Mouse (Mus musculus): ENCODE results near the gene Fam83g. TPM values are rescaled to one million over a fixed set of nuclear protein-coding genes. Genes with fewer than 3 reads are reported as not detected.

The Fam83g gene
- polyA plus RNA-seq, 1 experiment from 2014 or later, result 2.1 TPM

DNA sequence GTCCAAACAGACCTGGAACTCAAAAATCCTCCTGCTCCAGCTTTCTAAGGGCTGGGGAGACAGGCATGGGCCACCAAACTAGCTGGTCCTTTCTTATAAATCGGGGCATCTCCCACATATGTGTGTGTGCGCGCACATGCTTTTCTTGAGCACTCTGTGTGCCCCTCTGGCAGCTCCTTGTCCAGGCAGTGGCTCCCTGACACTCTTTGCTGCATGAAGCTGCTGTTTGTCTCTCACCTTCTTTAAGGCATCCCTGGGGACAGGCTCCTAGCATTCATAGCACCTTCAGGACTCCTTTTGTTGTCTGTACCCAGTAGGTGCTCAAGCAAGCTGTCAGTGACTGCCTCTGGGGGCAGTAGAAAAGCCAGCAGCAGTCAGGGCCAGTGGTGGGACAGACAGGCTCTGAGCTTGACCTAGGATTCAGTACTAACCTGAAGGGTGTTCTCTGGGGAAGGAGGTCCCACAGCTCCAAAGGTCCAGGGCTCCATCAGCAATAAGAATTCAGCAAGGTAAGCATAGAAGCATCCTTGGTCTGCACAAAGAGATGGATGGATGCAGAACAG, 25.4 kb upstream of the Fam83g start:
- no peaks in the 10 kb centered on the region for H3K9me3 ChIP-seq (ENCODE audit: low read depth, low read length)
- no peak overlapping the region for H3K9ac ChIP-seq
- no peaks in the 10 kb centered on the region; the same call in 1 of the 2 replicates for H3K4me1 ChIP-seq (ENCODE audit: insufficient read depth)
- no peak overlapping the region for H3K4me3 ChIP-seq (ENCODE audit: low read depth, low read length)
- H3K27ac ChIP-seq (ENCODE audit: low read depth), result no peak overlapping the region
- H3K36me3 ChIP-seq (ENCODE audit: insufficient read depth), result no peaks in the 10 kb centered on the region
- H3K27me3 ChIP-seq (ENCODE audit: insufficient read depth, low read length), result no peaks in the 10 kb centered on the region
- WGBS, result 70% methylated on average over 3 of the region's 3 CpGs
- ATAC-seq (ENCODE audit: insufficient read depth) (no peak), DNase-seq (no peak)
- H3K4me2 ChIP-seq, result no peak overlapping the region
- no peak for TF ChIP-seq CTCF (IDR thresholded peaks at IDR 0.05; ENCODE audit: low read depth)

- no peaks in the 10 kb centered on the region; the same call in 1 of the 2 replicates for H3K4me1 ChIP-seq (ENCODE audit: insufficient read depth)
- H3K27me3 ChIP-seq (ENCODE audit: insufficient read depth, low read length), result no peaks in the 10 kb centered on the region
- no peak overlapping the region for H3K9ac ChIP-seq
- WGBS, result 65% methylated on average over 4 of the region's 4 CpGs
- no peak for ATAC-seq (ENCODE audit: insufficient read depth)
- H3K9me3 ChIP-seq (ENCODE audit: low read depth, low read length), result no peaks in the 10 kb centered on the region
- DNase-seq, result peak; percentile 15
- no peak for TF ChIP-seq CTCF (IDR thresholded peaks at IDR 0.05; ENCODE audit: low read depth)
- H3K4me2 ChIP-seq, result no peak overlapping the region
- H3K27ac ChIP-seq (ENCODE audit: low read depth), result no peak overlapping the region
- H3K36me3 ChIP-seq (ENCODE audit: insufficient read depth), result no peaks in the 10 kb centered on the region
- no peak overlapping the region for H3K4me3 ChIP-seq (ENCODE audit: low read depth, low read length)
Measured at GRCm38 (mm10) chr11:61659011-61659858, 24.7 kb upstream of the Fam83g start.

DNA sequence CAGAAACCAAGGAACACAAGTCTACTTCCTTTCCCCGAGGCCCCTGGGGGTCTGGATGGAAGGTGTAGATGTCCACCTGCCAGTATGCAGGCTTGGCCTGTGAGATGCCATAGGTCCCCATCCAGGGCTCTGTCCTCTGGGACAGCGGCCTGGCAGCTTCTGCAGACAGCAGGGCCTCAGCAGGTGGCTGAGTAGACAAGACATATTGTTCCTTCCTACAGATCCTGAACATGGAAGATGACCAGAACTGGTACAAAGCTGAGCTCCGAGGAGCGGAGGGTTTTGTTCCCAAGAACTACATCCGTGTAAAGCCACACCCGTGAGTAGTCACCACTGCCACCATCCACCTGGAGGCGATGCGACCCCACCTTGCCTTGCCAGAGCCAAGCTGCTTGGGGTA, 23.9 kb upstream of the Fam83g start:
- ATAC-seq (ENCODE audit: insufficient read depth), result no peak
- H3K9ac ChIP-seq, result no peak overlapping the region

GRCm38 (mm10) chr11:61660806-61661392, 23.0 kb upstream of the Fam83g start:
- no peak for DNase-seq
- no peaks in the 10 kb centered on the region for H3K9me3 ChIP-seq (ENCODE audit: low read depth, low read length)
- no peaks in the 10 kb centered on the region for H3K36me3 ChIP-seq (ENCODE audit: insufficient read depth)
- WGBS, result 60% methylated on average over 7 of the region's 7 CpGs
- no peaks in the 10 kb centered on the region; the same call in 1 of the 2 replicates for H3K4me1 ChIP-seq (ENCODE audit: insufficient read depth)
- H3K4me2 ChIP-seq, result no peak overlapping the region
- no peak overlapping the region for H3K27ac ChIP-seq (ENCODE audit: low read depth)
- no peak for TF ChIP-seq CTCF (IDR thresholded peaks at IDR 0.05; ENCODE audit: low read depth)
- H3K4me3 ChIP-seq (ENCODE audit: low read depth, low read length), result no peak overlapping the region
- ATAC-seq (ENCODE audit: insufficient read depth), result no peak
- no peaks in the 10 kb centered on the region for H3K27me3 ChIP-seq (ENCODE audit: insufficient read depth, low read length)
- no peak overlapping the region for H3K9ac ChIP-seq

More for the DNA sequence above, 23.9 kb upstream of the Fam83g start:
- Histone ChIP-seq H3K27me3 (ENCODE audit: insufficient read depth, low read length) (no peaks in the 10 kb centered on the region), H3K9me3 (ENCODE audit: low read depth, low read length) (no peaks in the 10 kb centered on the region), H3K36me3 (ENCODE audit: insufficient read depth) (no peaks in the 10 kb centered on the region), H3K27ac (ENCODE audit: low read depth) (no peak overlapping the region), H3K4me3 (ENCODE audit: low read depth, low read length) (no peak overlapping the region), H3K4me1 (ENCODE audit: insufficient read depth) (no peaks in the 10 kb centered on the region; the same call in 1 of the 2 replicates), H3K4me2 (no peak overlapping the region)
- no peak for TF ChIP-seq CTCF (IDR thresholded peaks at IDR 0.05; ENCODE audit: low read depth)
- no peak for DNase-seq
- 83% methylated on average over 8 of the region's 8 CpGs for WGBS

GRCm38 (mm10) chr11:61662189-61662588, 21.7 kb upstream of the Fam83g start:
- Histone ChIP-seq H3K36me3 (ENCODE audit: insufficient read depth) (no peaks in the 10 kb centered on the region), H3K27ac (ENCODE audit: low read depth) (no peak overlapping the region), H3K9ac (no peak overlapping the region), H3K9me3 (ENCODE audit: low read depth, low read length) (no peaks in the 10 kb centered on the region), H3K4me3 (ENCODE audit: low read depth, low read length) (no peak overlapping the region), H3K4me2 (no peak overlapping the region), H3K27me3 (ENCODE audit: insufficient read depth, low read length) (no peaks in the 10 kb centered on the region), H3K4me1 (ENCODE audit: insufficient read depth) (no peaks in the 10 kb centered on the region; the same call in 1 of the 2 replicates)
- ATAC-seq (ENCODE audit: insufficient read depth) (no peak), DNase-seq (no peak)
- TF ChIP-seq CTCF (IDR thresholded peaks at IDR 0.05; ENCODE audit: low read depth), result no peak
- WGBS, result 84% methylated on average over 5 of the region's 5 CpGs

GRCm38 (mm10) chr11:61665401-61665800, 18.5 kb upstream of the Fam83g start:
- no peak overlapping the region for H3K9ac ChIP-seq

More at GRCm38 (mm10) chr11:61665401-61665800, 18.5 kb upstream of the Fam83g start:
- H3K27ac ChIP-seq (ENCODE audit: low read depth), result no peak overlapping the region
- no peaks in the 10 kb centered on the region for H3K9me3 ChIP-seq (ENCODE audit: low read depth, low read length)
- WGBS, result 75% methylated on average over 4 of the region's 4 CpGs
- no peak overlapping the region for H3K4me2 ChIP-seq
- H3K4me3 ChIP-seq (ENCODE audit: low read depth, low read length), result no peak overlapping the region
- DNase-seq (no peak), ATAC-seq (ENCODE audit: insufficient read depth) (peak; percentile 23; the same call in 1 of the 2 replicates)
- H3K4me1 ChIP-seq (ENCODE audit: insufficient read depth), result peaks cover 2% of the 10 kb centered on the region; the same call in 1 of the 2 replicates
- no peaks in the 10 kb centered on the region for H3K27me3 ChIP-seq (ENCODE audit: insufficient read depth, low read length)
- no peaks in the 10 kb centered on the region for H3K36me3 ChIP-seq (ENCODE audit: insufficient read depth)
- no peak for TF ChIP-seq CTCF (IDR thresholded peaks at IDR 0.05; ENCODE audit: low read depth)
